Mouse (Mus musculus) heart, embryonic 12.5 days (tissue): ENCODE measurements around the gene Hadha. TPM values are rescaled to one million over a fixed set of nuclear protein-coding genes. Genes with fewer than 3 reads are reported as not detected.

Experiments
- ATAC-seq: fragments of 200-750 bp; cut with Nextera tagmentation; 2 replicates; pipeline ENCODE4 v1.8.0; 2017; ENCODE audit warnings: moderate TSS enrichment, moderate library complexity; ENCODE audit not compliant: insufficient number of reproducible peaks, low FRiP score
- H3K27ac ChIP-seq: fragments of 300-500 bp; sonication (generic); 2 replicates; pipeline ENCODE4 v1.5.1; 2016; ENCODE audit warnings: mild to moderate bottlenecking, moderate library complexity; ENCODE audit not compliant: poor library complexity, severe bottlenecking
- H3K27me3 ChIP-seq: fragments of 300-500 bp; sonication (generic); replicated peaks from 2 replicates; pipeline ENCODE4 v1.6.1; 2016; ENCODE audit warnings: mild to moderate bottlenecking, moderate library complexity
- H3K36me3 ChIP-seq: fragments of 300-500 bp; sonication (generic); 2 replicates; pipeline ENCODE4 v1.6.1; 2016; ENCODE audit warnings: mild to moderate bottlenecking, moderate library complexity
- H3K4me1 ChIP-seq: fragments of 300-500 bp; sonication (generic); replicated peaks from 2 replicates; pipeline ENCODE4 v1.6.1; 2016; ENCODE audit warnings: mild to moderate bottlenecking
- H3K4me2 ChIP-seq: fragments of 300-500 bp; sonication (generic); 2 replicates; pipeline ENCODE4 v1.6.1; 2016; ENCODE audit warnings: mild to moderate bottlenecking, moderate library complexity
- H3K4me3 ChIP-seq: fragments of 300-500 bp; sonication (generic); 2 replicates; pipeline ENCODE4 v1.5.1; 2016; ENCODE audit warnings: mild to moderate bottlenecking
- H3K9ac ChIP-seq: fragments of 300-500 bp; sonication (generic); 2 replicates; pipeline ENCODE4 v1.6.1; 2016; ENCODE audit warnings: mild to moderate bottlenecking, moderate library complexity
- H3K9me3 ChIP-seq: fragments of 300-500 bp; sonication (generic); replicated peaks from 2 replicates; pipeline ENCODE4 v1.6.1; 2016; ENCODE audit warnings: mild to moderate bottlenecking, moderate library complexity
- WGBS: fragments of 180-500 bp; shearing (Covaris S2); methylation state at CpG from one replicate; pipeline ENCODE4 v1.1.7; 2016; 5-methylcytosine and 5-hydroxymethylcytosine counted together
- polyA plus RNA-seq: library from polyadenylated mRNA; unstranded; fragments of >200 nt; fragmentation: Nextera tagmentation; extraction: Ambion mirVana; gene quantifications from 2 replicates; pipeline ENCODE4 v1.2.1, GENCODE M21; 2016

Hadha gene
- polyA plus RNA-seq, 1 experiment from 2014 or later = 237 TPM

DNA sequence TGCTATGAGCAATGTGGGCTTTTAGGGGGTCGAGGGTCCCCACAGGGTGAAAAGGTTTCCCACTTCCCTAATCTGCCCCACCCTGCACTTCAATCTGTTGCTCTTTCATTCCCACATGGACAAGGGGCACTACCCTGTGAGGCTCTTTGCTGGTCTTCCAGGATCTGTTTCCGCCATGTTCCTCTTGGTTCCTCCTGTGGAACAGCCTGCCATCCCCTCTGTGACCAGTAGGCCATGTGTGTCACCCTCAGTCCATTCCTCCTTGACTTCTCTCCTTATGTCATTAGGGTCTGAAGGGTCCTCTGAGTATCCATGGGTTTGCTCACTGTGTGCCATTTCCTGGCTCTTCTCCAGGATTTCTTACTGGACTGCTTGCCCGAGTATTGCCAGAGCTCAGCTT lies 43.2 kb downstream of the Hadha start:
- Histone ChIP-seq H3K27ac (no peak overlapping the region), H3K27me3 (peaks cover 88% of the 10 kb centered on the region), H3K9ac (no peak overlapping the region), H3K4me3 (no peak overlapping the region), H3K4me1 (peaks cover 30% of the 10 kb centered on the region), H3K36me3 (peaks cover 6% of the 10 kb centered on the region), H3K4me2 (peak overlapping the region; percentile 66), H3K9me3 (no peaks in the 10 kb centered on the region)
- no peak for ATAC-seq
- 59% methylated on average over 3 of the region's 3 CpGs for WGBS

DNA sequence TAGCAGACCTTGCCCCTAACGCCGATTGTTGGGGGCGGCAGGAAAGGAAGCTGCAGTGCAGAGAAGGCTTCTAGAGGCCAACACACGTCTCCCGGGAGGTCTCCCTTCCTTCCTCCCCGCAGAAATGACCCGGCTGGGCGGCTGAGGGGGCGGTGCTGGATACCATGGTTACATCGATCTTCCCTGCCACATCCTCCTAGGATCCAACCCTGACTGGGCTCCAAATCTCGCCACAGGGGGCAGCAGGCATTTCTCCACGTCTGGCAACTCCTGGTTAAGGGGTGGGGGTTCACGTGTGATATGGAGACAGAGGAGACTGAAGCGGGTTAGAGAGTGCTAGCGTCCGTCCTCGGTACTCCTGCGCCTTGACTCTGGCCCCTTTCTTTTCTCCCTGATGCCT lies 43.8 kb downstream of the Hadha start:
- Histone ChIP-seq H3K9ac (peak overlapping the region; percentile 42; the same call in 1 of the 2 replicates), H3K4me2 (peak overlapping the region; percentile 66), H3K27ac (no peak overlapping the region), H3K27me3 (peaks cover 88% of the 10 kb centered on the region), H3K4me1 (peaks cover 34% of the 10 kb centered on the region), H3K36me3 (no peaks in the 10 kb centered on the region), H3K4me3 (peak overlapping the region; percentile 33), H3K9me3 (no peaks in the 10 kb centered on the region)
- ATAC-seq = no peak; the same call in 1 of the 2 replicates
- 1% methylated on average over 18 of the region's 18 CpGs for WGBS

DNA sequence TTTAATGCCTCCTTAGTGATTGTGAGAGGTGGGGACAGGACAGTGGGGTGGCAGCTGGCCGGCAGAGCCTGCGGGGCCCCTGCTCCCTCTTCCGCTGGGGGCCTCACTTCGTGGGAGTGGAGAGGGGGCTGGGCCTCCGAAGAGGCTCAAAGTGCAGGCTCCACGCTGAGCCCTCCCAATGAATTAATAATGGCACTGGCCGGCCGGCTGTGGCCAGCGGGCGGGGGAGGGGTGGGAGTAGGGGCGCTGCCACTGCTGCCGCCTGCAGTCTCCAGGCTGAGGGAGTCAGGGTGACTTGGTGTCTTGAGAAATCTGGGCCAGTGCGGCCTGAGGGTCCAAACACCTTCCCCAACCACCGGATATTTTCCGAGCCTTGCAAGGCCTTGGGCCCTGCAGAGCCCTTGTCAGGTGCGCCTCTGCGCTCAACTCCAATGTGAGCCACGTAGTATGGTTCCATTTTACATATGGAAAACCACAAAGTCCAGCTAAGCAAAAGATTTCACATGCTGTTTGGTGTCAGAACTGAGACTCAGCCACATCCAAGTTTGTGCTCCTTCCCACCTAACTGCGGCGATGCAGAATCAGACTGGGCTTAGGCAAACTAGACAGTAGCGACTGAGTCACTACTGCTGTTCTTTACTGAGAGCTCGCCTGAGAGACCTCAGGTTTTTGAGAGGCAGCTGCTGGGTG lies 44.4 kb downstream of the Hadha start:
- 5% methylated on average over 22 of the region's 22 CpGs for WGBS

GRCm38 (mm10) chr5:30109899-30110298 lies 45.1 kb downstream of the Hadha start:
- peaks cover 88% of the 10 kb centered on the region for H3K27me3 ChIP-seq
- H3K9me3 ChIP-seq = no peaks in the 10 kb centered on the region
- no peak overlapping the region for H3K9ac ChIP-seq
- H3K36me3 ChIP-seq = no peaks in the 10 kb centered on the region
- no peak overlapping the region for H3K27ac ChIP-seq
- H3K4me3 ChIP-seq = no peak overlapping the region
- 53% methylated on average over 2 of the region's 2 CpGs for WGBS
- ATAC-seq = no peak
- peaks cover 45% of the 10 kb centered on the region for H3K4me1 ChIP-seq
- H3K4me2 ChIP-seq = no peak overlapping the region

More for the DNA sequence above, 44.4 kb downstream of the Hadha start:
- no peak overlapping the region for H3K27ac ChIP-seq
- H3K4me1 ChIP-seq = peaks cover 40% of the 10 kb centered on the region
- H3K4me3 ChIP-seq = peak overlapping the region; percentile 33
- H3K9me3 ChIP-seq = no peaks in the 10 kb centered on the region
- peak overlapping the region; percentile 66 for H3K4me2 ChIP-seq
- no peaks in the 10 kb centered on the region for H3K36me3 ChIP-seq
- peak overlapping the region; percentile 42; the same call in 1 of the 2 replicates for H3K9ac ChIP-seq
- no peak; the same call in 1 of the 2 replicates for ATAC-seq
- H3K27me3 ChIP-seq = peaks cover 88% of the 10 kb centered on the region

- ATAC-seq = no peak
- Histone ChIP-seq H3K9ac (no peak overlapping the region), H3K9me3 (no peaks in the 10 kb centered on the region), H3K4me3 (no peak overlapping the region), H3K36me3 (no peaks in the 10 kb centered on the region), H3K4me2 (no peak overlapping the region), H3K27ac (no peak overlapping the region), H3K27me3 (peaks cover 94% of the 10 kb centered on the region), H3K4me1 (peaks cover 42% of the 10 kb centered on the region)
- 67% methylated on average over 6 of the region's 6 CpGs for WGBS
Observed at GRCm38 (mm10) chr5:30108233-30108632, 46.7 kb downstream of the Hadha start.

- peaks cover 42% of the 10 kb centered on the region for H3K4me1 ChIP-seq
- H3K9me3 ChIP-seq = no peaks in the 10 kb centered on the region
- no peaks in the 10 kb centered on the region for H3K36me3 ChIP-seq
- peaks cover 94% of the 10 kb centered on the region for H3K27me3 ChIP-seq
- no peak overlapping the region for H3K4me2 ChIP-seq
- no peak overlapping the region for H3K27ac ChIP-seq
- no peak overlapping the region for H3K4me3 ChIP-seq
- WGBS = 13% methylated on average over 5 of the region's 5 CpGs
- no peak for ATAC-seq
- no peak overlapping the region for H3K9ac ChIP-seq
Observed at GRCm38 (mm10) chr5:30107611-30108041, 47.3 kb downstream of the Hadha start.

GRCm38 (mm10) chr5:30107186-30107585 lies 47.8 kb downstream of the Hadha start:
- H3K36me3 ChIP-seq = no peaks in the 10 kb centered on the region
- WGBS = 8% methylated on average over 7 of the region's 7 CpGs
- H3K27ac ChIP-seq = no peak overlapping the region
- H3K4me1 ChIP-seq = peaks cover 42% of the 10 kb centered on the region
- no peak for ATAC-seq
- no peaks in the 10 kb centered on the region for H3K9me3 ChIP-seq
- no peak overlapping the region for H3K4me3 ChIP-seq
- H3K9ac ChIP-seq = no peak overlapping the region
- H3K4me2 ChIP-seq = no peak overlapping the region
- H3K27me3 ChIP-seq = peaks cover 94% of the 10 kb centered on the region

GRCm38 (mm10) chr5:30106756-30107155 lies 48.2 kb downstream of the Hadha start:
- Histone ChIP-seq H3K27me3 (peaks cover 94% of the 10 kb centered on the region), H3K4me1 (peaks cover 42% of the 10 kb centered on the region), H3K36me3 (no peaks in the 10 kb centered on the region), H3K4me3 (no peak overlapping the region), H3K4me2 (no peak overlapping the region), H3K27ac (no peak overlapping the region), H3K9ac (no peak overlapping the region), H3K9me3 (peaks cover 3% of the 10 kb centered on the region; the same call in 1 of the 2 replicates)
- ATAC-seq = no peak
- WGBS = 17% methylated on average over 2 of the region's 2 CpGs

- peak within 1 kb of the TSS; percentile 56 for H3K4me3 ChIP-seq
- ATAC-seq = no peak
- 1% methylated on average over 29 of the region's 29 CpGs for WGBS
- H3K27me3 ChIP-seq = peaks cover 87% of the 10 kb centered on the region
- H3K9ac ChIP-seq = peak within 1 kb of the TSS; percentile 42; the same call in 1 of the 2 replicates
- H3K9me3 ChIP-seq = peaks cover 9% of the 10 kb centered on the region; the same call in 1 of the 2 replicates
- peaks cover 33% of the 10 kb centered on the region for H3K4me1 ChIP-seq
- H3K4me2 ChIP-seq = peak within 1 kb of the TSS; percentile 86
- no peaks in the 10 kb centered on the region for H3K36me3 ChIP-seq
- H3K27ac ChIP-seq = no peak within 1 kb of the TSS
Observed at GRCm38 (mm10) chr5:30105668-30106300, 49.2 kb downstream of the Hadha start, which contains the start of gene 3110082J24Rik. 3110082J24Rik (minus strand) TSS chr5:30106086.

- ATAC-seq = peak; percentile 45; the same call in 1 of the 2 replicates
- under 1% methylated on average over 65 of the region's 65 CpGs for WGBS
- Histone ChIP-seq H3K27me3 (peaks cover 82% of the 10 kb centered on the region), H3K4me1 (peaks cover 27% of the 10 kb centered on the region), H3K36me3 (no peaks in the 10 kb centered on the region), H3K9me3 (peaks cover 9% of the 10 kb centered on the region; the same call in 1 of the 2 replicates), H3K4me3 (peak within 1 kb of the TSS; percentile 56), H3K9ac (peak within 1 kb of the TSS; percentile 42; the same call in 1 of the 2 replicates), H3K27ac (no peak within 1 kb of the TSS), H3K4me2 (peak within 1 kb of the TSS; percentile 86)
Observed at GRCm38 (mm10) chr5:30104841-30105667, 49.9 kb downstream of the Hadha start, which contains the start of gene Garem2. Garem2 (plus strand) TSS chr5:30105161.
